Mouse (Mus musculus): ENCODE results near the gene Aicda. TPM values are rescaled to one million over a fixed set of nuclear protein-coding genes. Genes with fewer than 3 reads are reported as not detected.

Aicda gene
- polyA plus RNA-seq (2014; fragmentation: Illumina TruSeq; extraction: RNeasy Lipid Tissue Mini Kit (QIAGEN cat#74804); ENCODE audit: low read depth, low replicate concordance): not detected

GRCm38 (mm10) chr6:122553606-122554005, at the start of gene Aicda:
Gene Aicda, plus strand, starts transcription at chr6:122553801.

GRCm38 (mm10) chr6:122505545-122505944, 48.1 kb upstream of the Aicda start, which contains the start of gene Mfap5:
Gene Mfap5, plus strand, starts transcription at chr6:122505845.

GRCm38 (mm10) chr6:122602242-122602991, 48.8 kb downstream of the Aicda start, which contains the start of gene Apobec1:
Gene Apobec1, minus strand, starts transcription at chr6:122602444.

GRCm38 (mm10) chr6:122609771-122610170, 56.2 kb downstream of the Aicda start, which contains the start of gene Gdf3:
Gene Gdf3, minus strand, starts transcription at chr6:122610087.

Other genes with a start within 250 kb of the Aicda start
- 134 TPM for gene M6pr, start 245.1 kb upstream of the Aicda start, polyA plus RNA-seq (2014; fragmentation: Illumina TruSeq; extraction: RNeasy Lipid Tissue Mini Kit (QIAGEN cat#74804); ENCODE audit: low read depth, low replicate concordance)
- 18.4 TPM for gene Phc1, start 213.2 kb upstream of the Aicda start, polyA plus RNA-seq (2014; fragmentation: Illumina TruSeq; extraction: RNeasy Lipid Tissue Mini Kit (QIAGEN cat#74804); ENCODE audit: low read depth, low replicate concordance)
- 15.4 TPM for gene Rimklb, start 55.0 kb upstream of the Aicda start, polyA plus RNA-seq (2014; fragmentation: Illumina TruSeq; extraction: RNeasy Lipid Tissue Mini Kit (QIAGEN cat#74804); ENCODE audit: low read depth, low replicate concordance)
- 62.5 TPM for gene Mfap5, start 48.0 kb upstream of the Aicda start, polyA plus RNA-seq (2014; fragmentation: Illumina TruSeq; extraction: RNeasy Lipid Tissue Mini Kit (QIAGEN cat#74804); ENCODE audit: low read depth, low replicate concordance)
- 23.1 TPM for gene Apobec1, start 48.6 kb downstream of the Aicda start, polyA plus RNA-seq (2014; fragmentation: Illumina TruSeq; extraction: RNeasy Lipid Tissue Mini Kit (QIAGEN cat#74804); ENCODE audit: low read depth, low replicate concordance)
- 0.24 TPM for gene Gdf3, start 56.3 kb downstream of the Aicda start, polyA plus RNA-seq (2014; fragmentation: Illumina TruSeq; extraction: RNeasy Lipid Tissue Mini Kit (QIAGEN cat#74804); ENCODE audit: low read depth, low replicate concordance)
- not detected for gene Dppa3, start 72.6 kb downstream of the Aicda start, polyA plus RNA-seq (2014; fragmentation: Illumina TruSeq; extraction: RNeasy Lipid Tissue Mini Kit (QIAGEN cat#74804); ENCODE audit: low read depth, low replicate concordance)
- gene Nanog, start 153.7 kb downstream of the Aicda start, polyA plus RNA-seq (2014; fragmentation: Illumina TruSeq; extraction: RNeasy Lipid Tissue Mini Kit (QIAGEN cat#74804); ENCODE audit: low read depth, low replicate concordance): 0.45 TPM
- 35.2 TPM for gene Slc2a3, start 247.8 kb downstream of the Aicda start, polyA plus RNA-seq (2014; fragmentation: Illumina TruSeq; extraction: RNeasy Lipid Tissue Mini Kit (QIAGEN cat#74804); ENCODE audit: low read depth, low replicate concordance)

Measured in adipose tissue, adult 10 weeks (tissue).